Comparison of ENCODE assay signal across 10 mouse cellular contexts in the genomic region with DNA sequence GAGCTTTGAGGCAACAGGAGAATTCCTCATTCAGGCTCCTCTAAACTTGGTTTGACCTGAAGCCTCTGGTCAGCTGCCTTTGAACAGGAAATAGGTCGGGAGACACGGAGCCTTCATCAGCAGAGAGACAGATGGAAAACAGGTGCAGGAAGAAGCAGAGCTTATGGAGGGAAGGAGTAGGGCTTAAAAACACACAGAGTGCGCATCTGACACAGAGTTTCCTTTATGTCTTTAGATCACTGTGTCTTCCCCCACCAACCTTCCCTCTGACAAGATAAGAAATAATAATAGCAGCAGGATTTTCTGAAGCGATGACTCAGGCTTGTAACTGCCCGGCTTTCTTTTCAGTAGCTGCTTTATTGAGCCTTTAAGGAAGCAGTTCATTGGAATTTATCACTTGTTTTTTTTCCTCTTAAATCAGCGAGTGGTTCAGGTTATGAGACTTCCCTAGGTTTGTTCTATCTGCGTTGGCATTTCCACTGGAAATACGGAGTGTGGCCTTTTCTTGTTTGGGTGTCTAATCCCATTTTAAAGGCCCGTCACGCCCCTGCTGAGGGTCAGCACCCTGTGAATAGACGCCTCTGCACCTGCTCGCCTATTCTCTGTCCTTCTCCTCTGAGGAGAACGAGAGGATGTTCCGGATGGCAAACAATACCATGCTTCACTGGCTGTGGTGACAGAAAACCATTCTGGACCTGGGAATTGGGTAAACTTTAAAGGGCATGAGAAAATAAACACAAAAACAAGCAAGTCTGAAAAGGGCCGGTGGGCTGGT. TPM values are rescaled to one million over a fixed set of nuclear protein-coding genes. Genes with fewer than 3 reads are reported as not detected.
DNase-seq lines count a peak whose midpoint lies in the region; ATAC-seq and TF ChIP-seq lines count a peak whose summit lies in the region.
"Had no signal": no experiment of that assay in that cellular context is flagged by ENCODE, and none has a peak within 500 bp of the region (broad histone marks: within the 10 kb centered on the region; RNA-seq: fewer than 3 reads in every experiment).

No protein-coding gene starts in this region.

- no peak overlapping the region for H3K4me2 ChIP-seq in midbrain, embryonic 16.5 days (ENCODE audit: low read length)
- no peak overlapping the region for H3K4me2 ChIP-seq in hindbrain, postnatal 0 days (ENCODE audit: low read depth, low read length)
- H3K4me2 ChIP-seq: lung, embryonic 15.5 days had no signal

- peaks cover 52% of the 10 kb centered on the region for H3K4me1 ChIP-seq in midbrain, embryonic 10.5 days
- peaks cover 20% of the 10 kb centered on the region for H3K4me1 ChIP-seq in midbrain, embryonic 16.5 days (ENCODE audit: control insufficient read depth, insufficient read depth, low read length)
- H3K4me1 ChIP-seq in hindbrain, postnatal 0 days (ENCODE audit: insufficient read depth, low read length): peaks cover 8% of the 10 kb centered on the region; the same call in 1 of the 2 replicates
- peaks cover 27% of the 10 kb centered on the region; the same call in 1 of the 2 replicates for H3K4me1 ChIP-seq in small intestine, adult 2 months (ENCODE audit: control insufficient read depth, insufficient read depth, insufficient read length, low read length)

- H3K27ac ChIP-seq in midbrain, embryonic 10.5 days (replicated peaks): peak overlapping the region; percentile 77
- H3K27ac ChIP-seq in midbrain, embryonic 16.5 days (ENCODE audit: low read length): no peak overlapping the region
- no peak overlapping the region for H3K27ac ChIP-seq in hindbrain, postnatal 0 days
- H3K27ac ChIP-seq in small intestine, adult 2 months (ENCODE audit: insufficient read depth, low read depth, low read length): peak overlapping the region; percentile 30; the same call in 1 of the 2 replicates
- H3K27ac ChIP-seq: lung, embryonic 15.5 days had no signal

- no peak for TF ChIP-seq POLR2A in small intestine, adult 2 months (IDR thresholded peaks at IDR 0.05; ENCODE audit: low read depth, low read length)

- peaks cover 91% of the 10 kb centered on the region for H3K27me3 ChIP-seq in midbrain, embryonic 10.5 days (ENCODE audit: low read depth, poor library complexity, severe bottlenecking)
- peaks cover 7% of the 10 kb centered on the region for H3K27me3 ChIP-seq in midbrain, embryonic 16.5 days (ENCODE audit: control insufficient read depth, insufficient read depth, low read depth, low read length)
- no peaks in the 10 kb centered on the region for H3K27me3 ChIP-seq in hindbrain, postnatal 0 days (ENCODE audit: insufficient read depth, low read length)
- no peaks in the 10 kb centered on the region for H3K27me3 ChIP-seq in small intestine, adult 2 months (ENCODE audit: control insufficient read depth, insufficient read depth, low read length)

- 8% methylated on average over 15 of the region's 15 CpGs for WGBS in midbrain, embryonic 10.5 days
- 5% methylated on average over 15 of the region's 15 CpGs for WGBS in midbrain, embryonic 16.5 days
- WGBS in hindbrain, postnatal 0 days: 16% methylated on average over 15 of the region's 15 CpGs
- WGBS in small intestine, adult 2 months: 38% methylated on average over 15 of the region's 15 CpGs

- TF ChIP-seq CTCF in hindbrain, postnatal 0 days (IDR thresholded peaks at IDR 0.05; ENCODE audit: low read depth): no peak
- TF ChIP-seq CTCF in small intestine, adult 2 months (IDR thresholded peaks at IDR 0.05; ENCODE audit: extremely low read depth, insufficient read length, insufficient replicate concordance, low read depth, low read length): no peak

- no peak overlapping the region for H3K9ac ChIP-seq in midbrain, embryonic 16.5 days (ENCODE audit: low read depth, low read length)
- no peak overlapping the region for H3K9ac ChIP-seq in hindbrain, postnatal 0 days (replicated peaks; ENCODE audit: low read length)
- H3K9ac ChIP-seq: lung, embryonic 15.5 days had no signal

- H3K9me3 ChIP-seq in midbrain, embryonic 10.5 days (replicated peaks): peaks cover 17% of the 10 kb centered on the region
- H3K9me3 ChIP-seq in midbrain, embryonic 16.5 days (replicated peaks; ENCODE audit: control insufficient read depth, low read length, poor library complexity, severe bottlenecking): peaks cover 11% of the 10 kb centered on the region
- H3K9me3 ChIP-seq in hindbrain, postnatal 0 days (ENCODE audit: low read length): peaks cover 9% of the 10 kb centered on the region; the same call in 1 of the 2 replicates

- H3K4me3 ChIP-seq in midbrain, embryonic 10.5 days: peak overlapping the region; percentile 2; the same call in 1 of the 2 replicates
- no peak overlapping the region for H3K4me3 ChIP-seq in midbrain, embryonic 16.5 days (ENCODE audit: low read depth, low read length)
- no peak overlapping the region for H3K4me3 ChIP-seq in hindbrain, postnatal 0 days (ENCODE audit: low read length)
- H3K4me3 ChIP-seq in small intestine, adult 2 months (ENCODE audit: low read depth, low read length): no peak overlapping the region
- H3K4me3 ChIP-seq: lung, embryonic 15.5 days had no signal

- no peak for ATAC-seq in midbrain, embryonic 16.5 days
- peak; percentile 53 for ATAC-seq in activated CD4-positive, CD25-positive, alpha-beta regulatory T cell, adult 4 months
- 0 out of 2 replicates have a peak, but pooled peaks have one; percentile 39 for ATAC-seq in hindbrain, postnatal 0 days
- no peak for ATAC-seq in granulocyte monocyte progenitor cell, adult 5-6 weeks (replicated peaks; ENCODE audit: poor library complexity, severe bottlenecking)

- peaks cover 7% of the 10 kb centered on the region; the same call in 1 of the 2 replicates for H3K36me3 ChIP-seq in midbrain, embryonic 10.5 days
- no peaks in the 10 kb centered on the region for H3K36me3 ChIP-seq in midbrain, embryonic 16.5 days (ENCODE audit: control insufficient read depth, insufficient read depth, low read length)
- no peaks in the 10 kb centered on the region for H3K36me3 ChIP-seq in hindbrain, postnatal 0 days (ENCODE audit: insufficient read depth, low read length)
- H3K36me3 ChIP-seq in small intestine, adult 2 months (ENCODE audit: control insufficient read depth, insufficient read depth, low read length): no peaks in the 10 kb centered on the region
- H3K36me3 ChIP-seq: lung, embryonic 15.5 days had no signal

- peak; percentile 78 for DNase-seq in midbrain, embryonic 10.5 days (ENCODE audit: low spot score)
- DNase-seq in hindbrain, postnatal 0 days (ENCODE audit: low spot score): peak; percentile 6
- DNase-seq in lung, postnatal 36 days: no peak
- DNase-seq: thymus, postnatal 25 days had no signal

RNA-seq across cellular contexts. Expression of a gene that starts 32.7 kb away (rescaled TPM):
- polyA plus RNA-seq in midbrain, embryonic 10.5 days (2016; fragmentation: Nextera tagmentation; extraction: Ambion mirVana): 18.2 and 19.6 TPM in 2 replicates
- 6.5 and 8.8 TPM in 2 replicates for polyA plus RNA-seq in midbrain, embryonic 16.5 days (2015; fragmentation: Nextera tagmentation; extraction: Ambion mirVana)
- polyA plus RNA-seq in activated CD4-positive, CD25-positive, alpha-beta regulatory T cell, adult 4 months (2017; shearing (Covaris generic)): 10 to 100 TPM; 10.2 to 10.3 TPM
- total RNA-seq in hindbrain, postnatal 0 days (2014; rRNA removed): 31.8 and 40.6 TPM in 2 replicates
- polyA plus RNA-seq in hindbrain, postnatal 0 days (2015; fragmentation: Nextera tagmentation; extraction: Ambion mirVana): 5.5 and 5.6 TPM in 2 replicates
- 7.1 and 17.5 TPM in 2 replicates for polyA plus RNA-seq in small intestine, adult 2 months (2012; rRNA removed)
- total RNA-seq in granulocyte monocyte progenitor cell, adult 5-6 weeks (2014; fragmentation: Nextera tagmentation): 2.1 and 3.7 TPM in 2 replicates
- total RNA-seq in granulocyte monocyte progenitor cell, adult 5-6 weeks (2017): 2.6 and 3.1 TPM in 2 replicates

RNA-seq across cellular contexts. Expression of a gene that starts 51.8 kb away (rescaled TPM):
- polyA plus RNA-seq in midbrain, embryonic 10.5 days (2016; fragmentation: Nextera tagmentation; extraction: Ambion mirVana): 2.6 and 2.9 TPM in 2 replicates
- 16.1 and 16.2 TPM in 2 replicates for polyA plus RNA-seq in midbrain, embryonic 16.5 days (2015; fragmentation: Nextera tagmentation; extraction: Ambion mirVana)
- 1 to 10 TPM; 1.5 to 1.6 TPM for polyA plus RNA-seq in activated CD4-positive, CD25-positive, alpha-beta regulatory T cell, adult 4 months (2017; shearing (Covaris generic))
- total RNA-seq in hindbrain, postnatal 0 days (2014; rRNA removed): 8.7 and 10.5 TPM in 2 replicates
- 12.0 and 12.5 TPM in 2 replicates for polyA plus RNA-seq in hindbrain, postnatal 0 days (2015; fragmentation: Nextera tagmentation; extraction: Ambion mirVana)
- 0.86 and 1.7 TPM in 2 replicates for polyA plus RNA-seq in small intestine, adult 2 months (2012; rRNA removed)
- not detected in 2 replicates for total RNA-seq in granulocyte monocyte progenitor cell, adult 5-6 weeks (2014; fragmentation: Nextera tagmentation)
- 14.9 and 28.1 TPM in 2 replicates for total RNA-seq in granulocyte monocyte progenitor cell, adult 5-6 weeks (2017)
- total RNA-seq: heart, postnatal 25 days had no signal

Comparison
In these comparisons a context has a peak if more than half of its experiments do, and no peak if none do; other contexts are left out.
1. H3K27ac ChIP-seq: peak in midbrain, embryonic 10.5 days (single experiment) and small intestine, adult 2 months (single experiment); none in midbrain, embryonic 16.5 days (single experiment) and hindbrain, postnatal 0 days (single experiment).
2. ATAC-seq: peak in activated CD4-positive, CD25-positive, alpha-beta regulatory T cell, adult 4 months (single experiment) and hindbrain, postnatal 0 days (single experiment); none in midbrain, embryonic 16.5 days (single experiment) and granulocyte monocyte progenitor cell, adult 5-6 weeks (single experiment).